Mouse (Mus musculus): ENCODE measurements around the gene Sdk1. TPM values are rescaled to one million over a fixed set of nuclear protein-coding genes. Genes with fewer than 3 reads are reported as not detected.

Sdk1 gene
- total RNA-seq, 2 experiments from 2014 or later = 0.47 to 1.7 TPM

GRCm38 (mm10) chr5:141447247-141447646 lies 206.0 kb downstream of the Sdk1 start:
- DNase-seq = no peak

- DNase-seq = no peak
Measured at GRCm38 (mm10) chr5:141463417-141463816, 222.1 kb downstream of the Sdk1 start.

GRCm38 (mm10) chr5:141468821-141469220 lies 227.5 kb downstream of the Sdk1 start:
- DNase-seq = no peak

- DNase-seq = no peak
Measured at GRCm38 (mm10) chr5:141505281-141505680, 264.0 kb downstream of the Sdk1 start.

- DNase-seq = no peak
Measured at GRCm38 (mm10) chr5:141506344-141506743, 265.1 kb downstream of the Sdk1 start.

- peak in 1 of 2 experiments; percentile 8 for DNase-seq
Measured at GRCm38 (mm10) chr5:141524801-141525715, 283.8 kb downstream of the Sdk1 start.

GRCm38 (mm10) chr5:141540193-141540592 lies 298.9 kb downstream of the Sdk1 start:
- DNase-seq = no peak

GRCm38 (mm10) chr5:141542890-141543666 lies 301.8 kb downstream of the Sdk1 start:
- DNase-seq = no peak

GRCm38 (mm10) chr5:141553444-141553843 lies 312.2 kb downstream of the Sdk1 start:
- DNase-seq = no peak

- no peak for DNase-seq
Measured at GRCm38 (mm10) chr5:141558731-141559130, 317.4 kb downstream of the Sdk1 start.

GRCm38 (mm10) chr5:141560325-141560724 lies 319.0 kb downstream of the Sdk1 start:
- no peak for DNase-seq

GRCm38 (mm10) chr5:141561989-141562560 lies 320.8 kb downstream of the Sdk1 start:
- DNase-seq = no peak

- no peak for DNase-seq
Measured at GRCm38 (mm10) chr5:141564197-141564596, 322.9 kb downstream of the Sdk1 start.

GRCm38 (mm10) chr5:141568106-141568505 lies 326.8 kb downstream of the Sdk1 start:
- no peak for DNase-seq

- no peak for DNase-seq
Measured at GRCm38 (mm10) chr5:141570442-141570841, 329.2 kb downstream of the Sdk1 start.

- peak; percentile 44 to 62 for DNase-seq
Measured at GRCm38 (mm10) chr5:141574263-141574662, 333.0 kb downstream of the Sdk1 start.

GRCm38 (mm10) chr5:141591246-141591645 lies 350.0 kb downstream of the Sdk1 start:
- no peak for DNase-seq

GRCm38 (mm10) chr5:141612721-141613120 lies 371.4 kb downstream of the Sdk1 start:
- no peak for DNase-seq

GRCm38 (mm10) chr5:141615763-141616162 lies 374.5 kb downstream of the Sdk1 start:
- no peak for DNase-seq

- no peak for DNase-seq
Measured at GRCm38 (mm10) chr5:141617660-141618059, 376.4 kb downstream of the Sdk1 start.

- DNase-seq = no peak
Measured at GRCm38 (mm10) chr5:141625401-141625800, 384.1 kb downstream of the Sdk1 start.

- DNase-seq = no peak
Measured at GRCm38 (mm10) chr5:141631641-141632040, 390.4 kb downstream of the Sdk1 start.

GRCm38 (mm10) chr5:141633271-141633670 lies 392.0 kb downstream of the Sdk1 start:
- DNase-seq = no peak
